Mouse (Mus musculus) brain, embryonic 14.5 days (tissue): Measurements from ENCODE around the gene Pde10a. TPM values are rescaled to one million over a fixed set of nuclear protein-coding genes. Genes with fewer than 3 reads are reported as not detected.

Experiments used
- DNase-seq: peaks from one replicate; pipeline ENCODE4 v3.0.0-alpha.2; 2011; ENCODE audit warnings: low read depth
- CTCF ChIP-seq: fragments of 200-500 bp; IDR thresholded peaks from 2 replicates; pipeline ENCODE4 v1.5.1; 2012; ENCODE audit warnings: inconsistent platforms, mild to moderate bottlenecking, moderate library complexity, borderline replicate concordance; ENCODE audit not compliant: insufficient read depth, insufficient read length; ENCODE audit errors: extremely low read depth
- POLR2A ChIP-seq: fragments of 200-500 bp; IDR thresholded peaks from 2 replicates; pipeline ENCODE4 v1.6.1; 2012; ENCODE audit warnings: mild to moderate bottlenecking, inconsistent platforms, borderline replicate concordance; ENCODE audit not compliant: poor library complexity, insufficient read depth, insufficient read length, severe bottlenecking; ENCODE audit errors: extremely low read depth
- polyA plus RNA-seq: library from polyadenylated mRNA; depleted of rRNA; stranded (reverse); fragments of >200 nt; gene quantifications from 2 replicates; pipeline ENCODE4 v1.2.3, GENCODE M21; 2012

The Pde10a gene
- polyA plus RNA-seq, 1 experiment, result 33.0 TPM

- DNase-seq, result no peak
- TF ChIP-seq CTCF (no peak), POLR2A (no peak)
Observed at GRCm38 (mm10) chr17:8881711-8882110, 356.5 kb downstream of the Pde10a start.

DNA sequence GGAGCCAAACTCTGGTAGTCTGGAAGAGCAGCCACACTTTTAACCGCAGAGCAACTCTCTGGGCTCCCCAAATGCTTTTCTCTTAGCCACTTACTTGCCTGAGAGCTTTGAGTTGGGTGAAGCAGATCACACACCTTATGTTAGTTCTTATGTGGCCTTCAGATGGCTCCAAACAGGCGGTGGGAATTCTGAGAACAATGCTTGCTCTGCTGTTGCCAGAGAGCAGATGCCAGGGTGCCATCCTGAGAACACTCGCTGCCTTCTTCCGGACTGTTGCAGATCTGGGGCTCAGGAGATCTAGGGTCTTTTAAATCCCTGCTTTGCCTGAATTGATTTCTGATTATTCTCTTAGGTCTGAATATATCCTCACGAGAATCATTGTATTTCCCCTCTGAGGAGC lies 359.5 kb downstream of the Pde10a start:
- TF ChIP-seq CTCF (no peak), POLR2A (no peak)
- DNase-seq, result peak; percentile 72

- DNase-seq, result no peak
- TF ChIP-seq CTCF, result no peak
- TF ChIP-seq POLR2A, result no peak
Observed at GRCm38 (mm10) chr17:8885830-8886229, 360.7 kb downstream of the Pde10a start.

- no peak for DNase-seq
- no peak for TF ChIP-seq POLR2A
- no peak for TF ChIP-seq CTCF
Observed at GRCm38 (mm10) chr17:8888105-8888504, 362.9 kb downstream of the Pde10a start.

DNA sequence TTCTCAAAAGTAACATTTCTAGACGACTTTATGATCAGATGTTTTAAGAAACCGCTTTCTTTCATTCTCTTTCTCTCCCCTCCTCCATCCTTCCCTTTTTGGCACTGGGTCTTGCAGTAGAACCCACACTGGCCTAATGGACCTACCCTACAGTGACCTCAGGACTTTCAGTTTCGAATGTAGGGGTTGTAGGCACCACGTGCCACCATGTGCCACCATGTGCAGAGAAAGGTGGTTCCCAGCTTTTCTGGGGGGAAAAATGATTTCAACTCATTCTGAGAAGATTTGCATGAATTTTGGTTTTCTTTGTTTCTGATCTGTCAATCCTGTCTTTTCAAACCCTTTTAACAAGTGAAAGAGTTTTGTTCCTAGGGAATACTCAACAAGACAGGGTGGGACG lies 363.5 kb downstream of the Pde10a start:
- DNase-seq, result no peak
- TF ChIP-seq CTCF (no peak), POLR2A (no peak)

- no peak for DNase-seq
- TF ChIP-seq POLR2A (no peak), CTCF (no peak)
Observed at GRCm38 (mm10) chr17:8892193-8892985, 367.2 kb downstream of the Pde10a start.

- no peak for DNase-seq
- TF ChIP-seq POLR2A (no peak), CTCF (no peak)
Observed at GRCm38 (mm10) chr17:8895991-8896390, 370.8 kb downstream of the Pde10a start.

GRCm38 (mm10) chr17:8897749-8898148 lies 372.6 kb downstream of the Pde10a start:
- peak; percentile 78 for DNase-seq
- TF ChIP-seq CTCF (no peak), POLR2A (no peak)

DNA sequence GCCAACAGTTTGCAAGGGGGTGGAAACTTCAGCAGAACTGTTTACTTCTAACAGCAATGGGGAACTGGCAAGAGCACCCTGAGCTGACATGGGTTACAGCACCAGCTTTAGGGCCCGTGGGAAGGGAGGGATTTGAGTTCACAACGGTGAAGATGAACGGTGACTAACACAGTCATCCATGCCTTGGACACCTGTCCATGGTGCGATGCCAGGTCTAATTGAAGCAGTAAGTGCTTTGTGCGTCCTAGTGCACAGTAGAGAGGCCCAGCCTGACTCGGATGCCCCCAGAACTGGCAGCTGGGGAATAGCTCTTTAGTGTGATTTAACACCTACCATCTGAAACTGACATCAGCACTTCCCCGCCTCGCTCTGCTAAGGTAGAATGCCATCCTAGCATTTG lies 373.0 kb downstream of the Pde10a start:
- DNase-seq, result peak; percentile 59
- TF ChIP-seq POLR2A (no peak), CTCF (no peak)

DNA sequence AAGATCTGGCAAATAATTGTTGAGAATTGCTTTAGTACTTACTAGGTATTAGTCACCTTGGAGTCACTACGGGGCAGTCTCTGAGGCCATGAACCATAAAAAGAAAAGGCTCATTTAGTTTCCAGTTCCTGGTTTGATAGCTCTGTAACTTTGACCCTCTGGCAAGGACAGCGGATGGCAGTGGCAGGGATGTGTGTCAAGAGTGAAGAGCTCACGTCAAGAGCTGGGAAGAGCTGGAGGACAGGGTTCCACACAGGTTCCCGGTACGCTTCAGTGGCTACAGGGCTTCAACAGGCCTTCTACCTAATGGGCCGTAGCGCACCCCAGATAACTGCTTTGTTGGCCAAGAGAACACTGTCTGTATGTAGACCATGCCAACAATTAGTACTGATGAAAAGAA lies 374.0 kb downstream of the Pde10a start:
- TF ChIP-seq CTCF, result no peak
- no peak for TF ChIP-seq POLR2A
- DNase-seq, result no peak

DNA sequence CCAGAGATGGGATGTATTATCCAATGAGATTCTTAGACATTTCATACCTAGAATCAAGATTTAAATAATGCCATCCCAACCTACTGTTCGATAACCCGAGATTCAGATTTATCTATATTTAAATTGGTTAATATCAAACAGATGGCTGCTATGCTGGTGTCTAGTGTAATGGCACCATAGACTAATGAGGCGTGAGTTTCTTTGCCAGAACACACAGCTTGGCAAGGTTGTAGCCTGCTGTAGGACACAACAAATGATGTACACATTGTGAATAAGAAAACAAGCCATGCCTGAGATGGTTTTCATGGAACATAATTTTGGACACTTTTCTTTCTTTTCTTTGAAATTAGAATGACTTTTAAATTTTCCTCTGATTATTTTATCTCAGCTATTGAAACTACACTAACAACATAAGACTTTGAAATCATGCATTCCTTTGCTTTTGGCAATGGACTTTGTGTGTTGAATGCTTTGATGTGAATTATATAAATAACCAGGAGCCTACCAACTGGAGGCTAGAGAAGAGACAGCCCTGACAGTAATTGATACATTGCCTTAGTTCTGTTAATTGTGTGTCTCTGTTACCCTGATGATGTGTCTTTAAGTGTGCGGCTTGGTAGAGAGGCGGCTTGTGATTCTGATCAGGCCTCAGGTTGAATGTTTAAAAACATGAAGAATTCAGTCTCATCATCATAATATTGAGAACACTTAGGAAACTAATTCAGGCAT lies 378.5 kb downstream of the Pde10a start:
- DNase-seq, result peak; percentile 79
- TF ChIP-seq CTCF (no peak), POLR2A (no peak)

DNA sequence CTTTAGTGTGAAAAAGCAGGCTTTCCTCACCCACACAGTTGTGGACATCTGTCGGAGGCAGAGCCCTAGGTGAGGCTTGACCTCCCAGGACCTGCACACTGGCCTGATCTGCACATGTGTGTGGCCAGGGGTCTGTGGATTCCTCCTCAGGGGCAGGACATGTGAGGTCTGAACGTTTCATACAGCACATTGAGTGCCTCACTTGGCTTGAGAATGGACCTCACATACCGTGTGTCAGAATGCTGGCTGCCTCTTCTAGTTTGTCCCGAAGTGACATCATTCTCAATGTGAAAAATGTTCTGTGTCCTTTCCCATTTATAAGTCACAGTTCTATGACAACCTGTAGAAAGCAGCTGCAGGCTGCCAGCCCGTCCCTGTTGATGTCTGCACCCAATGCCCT lies 385.4 kb downstream of the Pde10a start:
- DNase-seq, result no peak

GRCm38 (mm10) chr17:8912933-8913332 lies 387.8 kb downstream of the Pde10a start:
- TF ChIP-seq CTCF (no peak), POLR2A (no peak)
- DNase-seq, result no peak

More for the DNA sequence above, 385.4 kb downstream of the Pde10a start:
- TF ChIP-seq POLR2A (no peak), CTCF (no peak)
